Comparison of ENCODE assay signal across 26 mouse cellular contexts in genomic region chr6:73560000-73560399, GRCm38 (mm10).
"Had no signal": no experiment of that assay in that cellular context is flagged by ENCODE, and none has a peak within 500 bp of the region (broad histone marks: within the 10 kb centered on the region; RNA-seq: fewer than 3 reads in every experiment).

No protein-coding gene starts in this region.

- DNase-seq: gastrocnemius, adult 2 months; gastrocnemius, postnatal 10 days; gastrocnemius, postnatal 25 days; heart, adult 18-20 months; heart, postnatal 10 days; heart, postnatal 4 days; kidney, adult 2 months; kidney, adult 9 months; kidney, postnatal 14 days; kidney, postnatal 36 days; layer of hippocampus, adult 9-11 months; layer of hippocampus, postnatal 36 days; left cerebral cortex, postnatal 4 days had no signal

- H3K4me1 ChIP-seq: heart, embryonic 10.5 days; hindbrain, embryonic 10.5 days; hindbrain, embryonic 12.5 days; intestine, embryonic 15.5 days; kidney, embryonic 15.5 days; limb, embryonic 13.5 days; limb, embryonic 15.5 days had no signal

- H3K9ac ChIP-seq: heart, embryonic 12.5 days; hindbrain, embryonic 12.5 days; hindbrain, embryonic 14.5 days; intestine, embryonic 15.5 days; kidney, embryonic 15.5 days; limb, embryonic 13.5 days; limb, embryonic 15.5 days had no signal

- H3K27me3 ChIP-seq: heart, embryonic 12.5 days; hindbrain, embryonic 12.5 days; intestine, embryonic 15.5 days; kidney, embryonic 15.5 days; limb, embryonic 13.5 days; limb, embryonic 15.5 days had no signal

- H3K36me3 ChIP-seq: heart, embryonic 10.5 days; heart, embryonic 12.5 days; hindbrain, embryonic 10.5 days; hindbrain, embryonic 12.5 days; intestine, embryonic 15.5 days; kidney, embryonic 15.5 days; limb, embryonic 13.5 days; limb, embryonic 15.5 days had no signal

- H3K4me3 ChIP-seq: gastrocnemius, adult 2 months; heart, embryonic 10.5 days; heart, embryonic 12.5 days; hindbrain, embryonic 10.5 days; hindbrain, embryonic 12.5 days; intestine, embryonic 15.5 days; kidney, embryonic 15.5 days; limb, embryonic 13.5 days; limb, embryonic 15.5 days had no signal

- H3K9me3 ChIP-seq: heart, embryonic 10.5 days; heart, embryonic 12.5 days; hindbrain, embryonic 10.5 days; hindbrain, embryonic 12.5 days; intestine, embryonic 15.5 days; kidney, embryonic 15.5 days; limb, embryonic 13.5 days; limb, embryonic 15.5 days had no signal

- H3K27ac ChIP-seq: gastrocnemius, adult 2 months; heart, embryonic 10.5 days; hindbrain, embryonic 10.5 days; hindbrain, embryonic 12.5 days; hindbrain, embryonic 14.5 days; intestine, embryonic 15.5 days; kidney, embryonic 15.5 days; kidney, postnatal 0 days; limb, embryonic 13.5 days; limb, embryonic 15.5 days had no signal

- ATAC-seq: hindbrain, embryonic 16.5 days; inflammation-experienced regulatory T-cells, adult 6 months; intestine, embryonic 15.5 days; intestine, postnatal 0 days had no signal

- H3K4me2 ChIP-seq: heart, embryonic 12.5 days; hindbrain, embryonic 12.5 days; hindbrain, embryonic 14.5 days; intestine, embryonic 15.5 days; kidney, embryonic 15.5 days; limb, embryonic 13.5 days; limb, embryonic 15.5 days had no signal
